In genomic region chr1:186907409-186908170, GRCm38 (mm10) we compare ENCODE assay signal across 23 mouse cellular contexts. TPM values are rescaled to one million over a fixed set of nuclear protein-coding genes. Genes with fewer than 3 reads are reported as not detected.
"Had no signal": no experiment of that assay in that cellular context is flagged by ENCODE, and none has a peak within 500 bp of the region (broad histone marks: within the 10 kb centered on the region; RNA-seq: fewer than 3 reads in every experiment).

No protein-coding gene starts in this region.

- H3K27me3 ChIP-seq: neural tube, embryonic 12.5 days; stomach, embryonic 15.5 days had no signal

- H3K4me1 ChIP-seq: neural tube, embryonic 12.5 days; stomach, embryonic 15.5 days had no signal

- DNase-seq: retina, postnatal 1 day; right cerebral cortex, adult 18-20 months; right cerebral cortex, postnatal 14 days; right cerebral cortex, postnatal 25 days; right cerebral cortex, postnatal 4 days; spleen, adult 18-20 months; thymus, adult 18-20 months; thymus, adult 2 months; thymus, postnatal 14 days; thymus, postnatal 25 days; thymus, postnatal 36 days; thymus, postnatal 4 days had no signal

- H3K36me3 ChIP-seq: neural tube, embryonic 12.5 days; neural tube, embryonic 13.5 days; neural tube, embryonic 15.5 days; stomach, embryonic 15.5 days had no signal

- H3K9ac ChIP-seq: neural tube, embryonic 12.5 days; neural tube, embryonic 13.5 days; neural tube, embryonic 15.5 days; stomach, embryonic 15.5 days had no signal

- H3K4me3 ChIP-seq: neural tube, embryonic 12.5 days; neural tube, embryonic 13.5 days; neural tube, embryonic 15.5 days; stomach, embryonic 15.5 days had no signal

- H3K4me2 ChIP-seq: neural tube, embryonic 12.5 days; neural tube, embryonic 13.5 days; neural tube, embryonic 15.5 days; stomach, embryonic 15.5 days had no signal

- H3K27ac ChIP-seq: neural tube, embryonic 12.5 days; neural tube, embryonic 13.5 days; neural tube, embryonic 15.5 days; stomach, embryonic 15.5 days; stomach, postnatal 0 days had no signal

- H3K9me3 ChIP-seq: neural tube, embryonic 12.5 days; neural tube, embryonic 13.5 days; neural tube, embryonic 15.5 days; stomach, embryonic 15.5 days had no signal

RNA-seq across cellular contexts. Expression of gene D1Pas1, which starts 59.6 kb away (rescaled TPM):
- polyA plus RNA-seq: neural tube, embryonic 11.5 days; small intestine, adult 2 months; spleen, adult 2 months; stomach, embryonic 14.5 days; stomach, embryonic 16.5 days; stomach, postnatal 0 days; thymus, adult 2 months; thymus, postnatal 0 days had no signal
